Mouse (Mus musculus) gastrocnemius, postnatal 36 days (tissue): ENCODE results near the gene Znfx1. TPM values are rescaled to one million over a fixed set of nuclear protein-coding genes. Genes with fewer than 3 reads are reported as not detected.

ENCODE experiments used
- DNase-seq, 2 experiments: peaks; one replicate each; pipeline ENCODE4 v3.0.0; 2022
- intact Hi-C: fragments of 180-260 bp; cut with DNase I; formaldehyde crosslinking; loops from one replicate; pipeline ENCODE4 v1.15.1; 2025
- total RNA-seq, 2 experiments: library from RNA; stranded (reverse); gene quantifications; 2 replicates each; pipeline ENCODE4 v1.2.3; 2021

The Znfx1 gene
- total RNA-seq, 2 experiments from 2014 or later, result 19.0 to 20.7 TPM

- DNase-seq, result peak in 1 of 2 experiments; percentile 12
- intact Hi-C loops, result no loop called here
Measured at GRCm38 (mm10) chr2:167004099-167004854, 58.5 kb downstream of the Znfx1 start.

GRCm38 (mm10) chr2:167001486-167001885, 61.3 kb downstream of the Znfx1 start:
- DNase-seq, result no peak
- intact Hi-C loops, result no loop called here

GRCm38 (mm10) chr2:166996533-166996894, 66.3 kb downstream of the Znfx1 start:
- intact Hi-C loops, result loop anchor here (2.0 kb wide), 1 partner anchor 18 kb away; the partner anchor contains the start of gene Ddx27
- no peak for DNase-seq

- DNase-seq, result peak; percentile 88 to 95
- intact Hi-C loops, result loop anchor here (2.0 kb wide), 1 partner anchor 19 kb away; the partner anchor contains the start of gene Ddx27
Measured at GRCm38 (mm10) chr2:166995796-166996532, 66.9 kb downstream of the Znfx1 start, which contains the start of gene Stau1. TSS of gene Stau1 (minus strand) at chr2:166996299.

GRCm38 (mm10) chr2:166995021-166995795, 67.6 kb downstream of the Znfx1 start:
- DNase-seq, result peak in 1 of 2 experiments; percentile 21
- intact Hi-C loops, result no loop called here

- DNase-seq, result no peak
- intact Hi-C loops, result no loop called here
Measured at GRCm38 (mm10) chr2:166991945-166992344, 70.9 kb downstream of the Znfx1 start.

- DNase-seq, result no peak
- intact Hi-C loops, result no loop called here
Measured at GRCm38 (mm10) chr2:166990861-166991260, 72.0 kb downstream of the Znfx1 start.

Other genes with a start within 250 kb of the Znfx1 start
- 10 to 100 TPM; 46.2 to 50.9 TPM for gene Cse1l, start 157.0 kb downstream of the Znfx1 start, total RNA-seq
- gene Stau1, start 66.7 kb downstream of the Znfx1 start, total RNA-seq, result 10 to 100 TPM; 30.9 to 33.6 TPM
- gene Ddx27, start 47.8 kb downstream of the Znfx1 start, total RNA-seq, result 1 to 10 TPM; 6.1 to 8.3 TPM
- 10 to 100 TPM; 23.3 to 28.2 TPM for gene Kcnb1, start 127.1 kb upstream of the Znfx1 start, total RNA-seq
- gene Ptgis, start 177.6 kb upstream of the Znfx1 start, total RNA-seq, result 1 to 10 TPM; 3.4 to 3.7 TPM